Mouse (Mus musculus): ENCODE results near the gene Gm5134. TPM values are rescaled to one million over a fixed set of nuclear protein-coding genes. Genes with fewer than 3 reads are reported as not detected.

Gene Gm5134
- total and polyA plus RNA-seq, 3 experiments = not detected

DNA sequence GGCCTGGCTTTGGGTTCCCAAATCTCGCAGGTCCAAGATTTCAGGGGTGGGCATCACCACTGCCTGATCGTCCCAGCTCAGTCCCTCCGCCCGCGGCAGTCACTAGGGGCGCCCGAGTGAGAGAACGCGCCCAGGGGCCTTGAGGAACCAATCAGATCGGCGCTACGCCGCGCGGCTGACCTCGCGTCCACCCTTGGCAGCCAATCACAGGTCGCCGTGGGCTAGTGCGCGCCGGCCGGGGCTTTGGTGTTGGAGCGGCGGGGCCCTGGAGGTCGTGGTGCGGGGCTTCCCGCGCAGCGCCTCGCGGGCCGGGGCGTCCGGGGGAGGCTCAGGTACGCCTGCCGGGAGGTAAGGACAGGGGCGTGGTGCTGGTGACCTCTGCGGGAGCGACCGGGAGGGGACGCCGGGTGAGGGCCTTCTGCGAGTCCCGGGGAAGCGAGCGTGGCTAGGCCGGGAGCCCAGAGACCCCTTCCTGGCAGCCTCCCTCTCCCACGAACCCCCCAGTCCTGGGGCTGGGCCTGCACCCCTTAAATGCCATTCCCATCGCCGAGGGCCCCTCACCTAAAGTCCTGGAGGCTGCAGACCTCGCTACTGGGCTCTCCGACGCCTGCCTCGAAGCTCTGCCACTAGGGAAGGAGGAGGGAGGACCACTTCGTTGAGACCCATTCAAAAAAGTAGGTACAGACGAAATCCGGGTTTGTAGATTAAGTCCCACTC is 78.2 kb downstream of the Gm5134 start, which contains the start of gene Zfp280b:
Gene Zfp280b (plus strand): TSS at position 249 of the 717 bp plus-strand sequence.
- no peaks in the 10 kb centered on the region for H3K9me3 ChIP-seq (replicated peaks)
- peaks cover 25% of the 10 kb centered on the region for H3K36me3 ChIP-seq (replicated peaks)
- H3K4me3 ChIP-seq (ENCODE audit: low read depth, low read length) = peak within 1 kb of the TSS; percentile 81
- peak; percentile 99 for DNase-seq (ENCODE audit: low spot score)
- ATAC-seq (ENCODE audit: extremely low read depth, insufficient number of reproducible peaks, low FRiP score, poor library complexity, severe bottlenecking) = peak; percentile 99
- H3K4me1 ChIP-seq (ENCODE audit: insufficient read depth, low read depth, low read length) = peaks cover 33% of the 10 kb centered on the region
- no peaks in the 10 kb centered on the region for H3K27me3 ChIP-seq (ENCODE audit: insufficient read depth, low read length)
- no peak for TF ChIP-seq TAL1 (conservative IDR thresholded peaks at IDR 0.05; ENCODE audit: low read depth, low read length)

DNA sequence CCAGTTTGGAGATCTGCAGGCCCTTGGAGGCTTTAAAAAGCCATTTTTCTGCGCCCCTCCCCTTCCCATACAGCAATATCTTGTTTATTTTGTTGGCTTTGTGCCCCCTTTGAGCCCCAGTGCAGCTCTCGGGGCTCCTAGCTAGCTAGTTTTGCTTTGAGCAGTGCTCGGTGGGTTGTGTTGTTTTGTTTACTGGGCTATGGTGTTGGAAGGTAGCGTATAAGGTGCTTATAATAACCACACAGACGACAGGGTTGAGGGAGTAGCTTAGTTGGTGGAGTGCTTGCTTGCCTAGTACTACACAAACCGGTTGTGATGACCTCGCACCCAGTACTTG is 78.8 kb downstream of the Gm5134 start:
- no peak for TF ChIP-seq CTCF (IDR thresholded peaks at IDR 0.05; ENCODE audit: low read depth, low read length)
- TF ChIP-seq TAL1 (conservative IDR thresholded peaks at IDR 0.05; ENCODE audit: low read depth, low read length) = no peak
- TF ChIP-seq GATA1 (IDR thresholded peaks at IDR 0.05; ENCODE audit: borderline replicate concordance, low read length) = no peak
- no peak for TF ChIP-seq GATA2 (IDR thresholded peaks at IDR 0.05; ENCODE audit: borderline replicate concordance, low read depth, low read length)
- no peak for TF ChIP-seq POLR2AphosphoS5 (IDR thresholded peaks at IDR 0.05; ENCODE audit: insufficient replicate concordance, low read depth, low read length)
- ATAC-seq (ENCODE audit: extremely low read depth, insufficient number of reproducible peaks, low FRiP score, poor library complexity, severe bottlenecking) = no peak
- H3K4me3 ChIP-seq (ENCODE audit: low read depth, low read length) = peak overlapping the region; percentile 81
- H3K9me3 ChIP-seq (replicated peaks) = no peaks in the 10 kb centered on the region
- no peaks in the 10 kb centered on the region for H3K27me3 ChIP-seq (ENCODE audit: insufficient read depth, low read length)
- DNase-seq (ENCODE audit: low spot score) = no peak
- peaks cover 29% of the 10 kb centered on the region for H3K4me1 ChIP-seq (ENCODE audit: insufficient read depth, low read depth, low read length)
- peaks cover 30% of the 10 kb centered on the region for H3K36me3 ChIP-seq (replicated peaks)

DNA sequence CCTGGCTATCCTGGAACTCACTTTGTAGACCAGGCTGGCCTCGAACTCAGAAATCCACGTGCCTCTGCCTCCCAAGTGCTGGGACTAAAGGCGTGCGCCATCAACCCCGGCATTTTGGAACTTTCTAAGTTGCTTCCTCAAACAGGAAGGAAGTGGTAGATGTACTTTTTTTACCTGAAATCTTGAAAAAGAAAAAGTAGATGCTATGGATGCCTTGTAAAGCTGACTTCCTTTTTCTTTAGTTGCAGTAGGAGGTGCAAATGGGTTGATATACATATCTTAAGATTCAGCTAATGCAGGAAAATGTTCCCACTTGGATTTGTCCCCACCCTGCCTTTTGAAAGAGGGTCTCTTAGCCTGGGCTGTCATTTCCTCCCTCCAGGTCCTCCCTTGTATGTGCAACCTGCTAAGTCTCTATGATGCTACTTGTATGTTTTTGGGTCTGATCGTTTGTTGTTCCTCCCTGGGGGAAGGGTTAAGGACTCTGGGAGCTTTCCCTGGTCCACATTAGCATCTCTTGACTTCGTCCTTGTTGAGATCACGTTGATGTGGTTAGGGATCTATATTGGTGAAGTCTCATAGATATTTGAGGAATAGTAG is 79.8 kb downstream of the Gm5134 start:
- Histone ChIP-seq H3K9me3 (replicated peaks) (no peaks in the 10 kb centered on the region), H3K36me3 (replicated peaks) (peaks cover 40% of the 10 kb centered on the region), H3K4me1 (ENCODE audit: insufficient read depth, low read depth, low read length) (peaks cover 28% of the 10 kb centered on the region), H3K27me3 (ENCODE audit: insufficient read depth, low read length) (no peaks in the 10 kb centered on the region), H3K4me3 (ENCODE audit: low read depth, low read length) (no peak overlapping the region)
- no peak for DNase-seq (ENCODE audit: low spot score)
- ATAC-seq (ENCODE audit: extremely low read depth, insufficient number of reproducible peaks, low FRiP score, poor library complexity, severe bottlenecking) = no peak
- TF ChIP-seq TAL1 (conservative IDR thresholded peaks at IDR 0.05; ENCODE audit: low read depth, low read length) (no peak), POLR2AphosphoS5 (IDR thresholded peaks at IDR 0.05; ENCODE audit: insufficient replicate concordance, low read depth, low read length) (no peak), GATA2 (IDR thresholded peaks at IDR 0.05; ENCODE audit: borderline replicate concordance, low read depth, low read length) (no peak), CTCF (IDR thresholded peaks at IDR 0.05; ENCODE audit: low read depth, low read length) (no peak), GATA1 (IDR thresholded peaks at IDR 0.05; ENCODE audit: borderline replicate concordance, low read length) (no peak)

DNA sequence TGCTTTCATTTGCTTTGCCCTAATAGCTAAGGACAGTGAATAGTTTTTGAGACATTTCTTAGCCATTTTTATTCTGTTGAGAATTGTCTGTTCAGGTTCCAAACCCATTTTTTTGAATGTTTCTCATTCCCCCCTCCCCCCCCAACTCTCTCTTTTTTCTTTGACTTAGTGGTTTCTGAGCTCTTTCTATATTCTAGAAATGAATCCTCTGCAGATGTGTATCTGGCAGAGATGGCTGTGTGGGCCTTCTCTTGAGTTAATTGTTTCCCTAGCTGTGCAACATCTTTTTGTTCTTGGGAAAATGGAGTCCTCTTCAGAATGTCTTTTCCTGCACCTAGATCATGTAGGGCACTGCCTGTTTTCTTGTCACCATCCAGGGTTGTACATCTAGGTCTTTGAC is 81.0 kb downstream of the Gm5134 start:
- ATAC-seq (ENCODE audit: extremely low read depth, insufficient number of reproducible peaks, low FRiP score, poor library complexity, severe bottlenecking) = no peak
- DNase-seq (ENCODE audit: low spot score) = no peak
- Histone ChIP-seq H3K36me3 (replicated peaks) (peaks cover 52% of the 10 kb centered on the region), H3K4me3 (ENCODE audit: low read depth, low read length) (no peak overlapping the region), H3K27me3 (ENCODE audit: insufficient read depth, low read length) (no peaks in the 10 kb centered on the region), H3K9me3 (replicated peaks) (no peaks in the 10 kb centered on the region), H3K4me1 (ENCODE audit: insufficient read depth, low read depth, low read length) (peaks cover 28% of the 10 kb centered on the region)
- TF ChIP-seq POLR2AphosphoS5 (IDR thresholded peaks at IDR 0.05; ENCODE audit: insufficient replicate concordance, low read depth, low read length) = no peak
- TF ChIP-seq GATA1 (IDR thresholded peaks at IDR 0.05; ENCODE audit: borderline replicate concordance, low read length) = no peak
- no peak for TF ChIP-seq TAL1 (conservative IDR thresholded peaks at IDR 0.05; ENCODE audit: low read depth, low read length)
- no peak for TF ChIP-seq CTCF (IDR thresholded peaks at IDR 0.05; ENCODE audit: low read depth, low read length)
- no peak for TF ChIP-seq GATA2 (IDR thresholded peaks at IDR 0.05; ENCODE audit: borderline replicate concordance, low read depth, low read length)

DNA sequence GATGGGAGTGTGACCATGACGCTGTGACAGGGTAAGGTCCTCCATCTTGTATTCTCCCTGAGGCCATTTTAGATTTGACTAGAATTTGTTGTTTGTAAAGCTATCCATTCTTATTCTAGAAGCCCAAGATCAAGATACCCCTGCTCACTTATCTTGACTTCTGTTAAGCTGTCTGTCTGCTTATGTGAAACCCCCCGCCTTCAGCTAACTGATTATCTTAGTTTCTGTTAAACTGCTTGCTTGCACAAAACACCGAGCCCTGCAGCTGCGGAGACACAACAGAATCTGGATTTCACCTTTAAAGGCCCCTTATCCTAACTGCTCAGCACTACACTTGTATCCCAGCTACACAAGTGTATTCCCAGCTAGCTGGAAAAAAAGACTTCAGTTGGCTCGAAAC is 82.6 kb downstream of the Gm5134 start:
- Histone ChIP-seq H3K27me3 (ENCODE audit: insufficient read depth, low read length) (no peaks in the 10 kb centered on the region), H3K4me3 (ENCODE audit: low read depth, low read length) (no peak overlapping the region), H3K36me3 (replicated peaks) (peaks cover 64% of the 10 kb centered on the region), H3K4me1 (ENCODE audit: insufficient read depth, low read depth, low read length) (peaks cover 23% of the 10 kb centered on the region), H3K9me3 (replicated peaks) (no peaks in the 10 kb centered on the region)
- ATAC-seq (ENCODE audit: extremely low read depth, insufficient number of reproducible peaks, low FRiP score, poor library complexity, severe bottlenecking) (no peak), DNase-seq (ENCODE audit: low spot score) (no peak)
- TF ChIP-seq CTCF (IDR thresholded peaks at IDR 0.05; ENCODE audit: low read depth, low read length) = no peak
- TF ChIP-seq GATA1 (IDR thresholded peaks at IDR 0.05; ENCODE audit: borderline replicate concordance, low read length) = no peak
- no peak for TF ChIP-seq POLR2AphosphoS5 (IDR thresholded peaks at IDR 0.05; ENCODE audit: insufficient replicate concordance, low read depth, low read length)
- TF ChIP-seq TAL1 (conservative IDR thresholded peaks at IDR 0.05; ENCODE audit: low read depth, low read length) = no peak
- TF ChIP-seq GATA2 (IDR thresholded peaks at IDR 0.05; ENCODE audit: borderline replicate concordance, low read depth, low read length) = no peak

DNA sequence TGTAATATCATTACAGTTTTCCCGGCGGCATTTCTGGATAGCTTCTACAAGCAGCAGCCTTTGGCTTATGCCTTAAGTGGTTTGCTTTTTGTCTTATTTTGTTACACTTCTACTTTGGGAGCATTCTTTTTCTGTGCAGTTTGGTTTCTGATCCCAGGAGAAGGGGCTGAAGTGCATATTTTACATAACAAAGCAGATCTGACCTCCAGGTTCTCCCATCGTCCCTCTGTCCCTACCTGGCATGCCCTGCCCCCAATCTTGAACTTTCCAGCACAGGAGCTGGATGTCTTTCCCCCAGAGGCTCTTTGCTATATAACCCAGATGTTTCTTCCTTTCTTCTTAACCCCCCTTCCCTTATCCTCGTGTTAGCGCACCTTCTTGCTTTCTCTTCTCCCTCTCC is 91.0 kb downstream of the Gm5134 start:
- Histone ChIP-seq H3K4me3 (ENCODE audit: low read depth, low read length) (no peak overlapping the region), H3K9me3 (replicated peaks) (no peaks in the 10 kb centered on the region), H3K36me3 (replicated peaks) (peaks cover 27% of the 10 kb centered on the region), H3K27me3 (ENCODE audit: insufficient read depth, low read length) (no peaks in the 10 kb centered on the region), H3K4me1 (ENCODE audit: insufficient read depth, low read depth, low read length) (no peaks in the 10 kb centered on the region)
- TF ChIP-seq GATA1 (IDR thresholded peaks at IDR 0.05; ENCODE audit: borderline replicate concordance, low read length) (no peak), TAL1 (conservative IDR thresholded peaks at IDR 0.05; ENCODE audit: low read depth, low read length) (no peak), CTCF (IDR thresholded peaks at IDR 0.05; ENCODE audit: low read depth, low read length) (no peak), POLR2AphosphoS5 (IDR thresholded peaks at IDR 0.05; ENCODE audit: insufficient replicate concordance, low read depth, low read length) (no peak), GATA2 (IDR thresholded peaks at IDR 0.05; ENCODE audit: borderline replicate concordance, low read depth, low read length) (no peak)
- DNase-seq (ENCODE audit: low spot score) (no peak), ATAC-seq (ENCODE audit: extremely low read depth, insufficient number of reproducible peaks, low FRiP score, poor library complexity, severe bottlenecking) (no peak)
